Comparison of ENCODE assay signal across 7 mouse cellular contexts in genomic region chr4:118427415-118427767, GRCm38 (mm10). TPM values are rescaled to one million over a fixed set of nuclear protein-coding genes. Genes with fewer than 3 reads are reported as not detected.
DNase-seq lines count a peak whose midpoint lies in the region; ATAC-seq and TF ChIP-seq lines count a peak whose summit lies in the region.

No protein-coding gene starts in this region.

- TF ChIP-seq EP300 in stomach, postnatal 0 days (optimal IDR thresholded peaks at IDR 0.05), result no peak

- TF ChIP-seq CTCF in spleen, adult 2 months (IDR thresholded peaks at IDR 0.05; ENCODE audit: extremely low read depth, insufficient read depth, insufficient read length, insufficient replicate concordance), result no peak
- TF ChIP-seq CTCF in stomach, postnatal 0 days (IDR thresholded peaks at IDR 0.05; ENCODE audit: low read depth), result no peak

- H3K4me2 ChIP-seq in liver, embryonic 11.5 days, result peak overlapping the region; percentile 76
- H3K4me2 ChIP-seq in stomach, postnatal 0 days (replicated peaks; ENCODE audit: low read depth), result peak overlapping the region; percentile 91

- peaks cover 14% of the 10 kb centered on the region for H3K36me3 ChIP-seq in spleen, adult 2 months (ENCODE audit: control insufficient read depth, insufficient read depth, low read length)
- peaks cover 15% of the 10 kb centered on the region for H3K36me3 ChIP-seq in liver, embryonic 11.5 days (ENCODE audit: control insufficient read depth, insufficient read depth, low read length)
- peaks cover 12% of the 10 kb centered on the region for H3K36me3 ChIP-seq in stomach, postnatal 0 days (ENCODE audit: control insufficient read depth, insufficient read depth, low read length)

- WGBS in spleen, adult 2 months, result 10% methylated on average over 5 of the region's 5 CpGs
- WGBS in liver, embryonic 11.5 days, result 6% methylated on average over 5 of the region's 5 CpGs
- 2% methylated on average over 5 of the region's 5 CpGs for WGBS in stomach, postnatal 0 days

- no peaks in the 10 kb centered on the region for H3K9me3 ChIP-seq in liver, embryonic 11.5 days (ENCODE audit: control insufficient read depth, low read length)
- no peaks in the 10 kb centered on the region for H3K9me3 ChIP-seq in stomach, postnatal 0 days (ENCODE audit: control insufficient read depth, low read length)

- no peak for DNase-seq in spleen, adult 2 months (ENCODE audit: low read depth in 1 of 2, low spot score in 2 of 2)
- no peak for DNase-seq in spleen, postnatal 10 days (ENCODE audit: low spot score in 2 of 2)
- no peak for DNase-seq in liver, embryonic 11.5 days (ENCODE audit: low spot score)
- DNase-seq in stomach, postnatal 0 days (ENCODE audit: low spot score), result no peak
- DNase-seq in testis, postnatal 14 days (ENCODE audit: low spot score), result no peak
- no peak for DNase-seq in B cell, adult 2 months

- peak overlapping the region; percentile 90 for H3K9ac ChIP-seq in liver, embryonic 11.5 days (ENCODE audit: low read depth, low read length)
- H3K9ac ChIP-seq in stomach, postnatal 0 days (ENCODE audit: low read length), result peak overlapping the region; percentile 84

- H3K4me1 ChIP-seq in spleen, adult 2 months (ENCODE audit: control insufficient read depth, insufficient read depth, insufficient read length), result peaks cover 11% of the 10 kb centered on the region
- H3K4me1 ChIP-seq in liver, embryonic 11.5 days (replicated peaks; ENCODE audit: control insufficient read depth, insufficient read depth, low read length), result peaks cover 36% of the 10 kb centered on the region
- H3K4me1 ChIP-seq in stomach, postnatal 0 days (replicated peaks; ENCODE audit: control insufficient read depth, insufficient read depth), result peaks cover 4% of the 10 kb centered on the region

- peak overlapping the region; percentile 57 for H3K4me3 ChIP-seq in spleen, adult 2 months (ENCODE audit: extremely low read depth, insufficient read depth, insufficient read length)
- H3K4me3 ChIP-seq in liver, embryonic 11.5 days (ENCODE audit: low read depth, low read length), result peak overlapping the region; percentile 88
- peak overlapping the region; percentile 77 for H3K4me3 ChIP-seq in stomach, postnatal 0 days (ENCODE audit: low read depth, low read length)

- TF ChIP-seq POLR2A in spleen, adult 2 months (IDR thresholded peaks at IDR 0.05; ENCODE audit: low read depth, low read length), result no peak

- H3K27me3 ChIP-seq in spleen, adult 2 months (ENCODE audit: control insufficient read depth, insufficient read depth, low read length), result no peaks in the 10 kb centered on the region
- H3K27me3 ChIP-seq in liver, embryonic 11.5 days (replicated peaks; ENCODE audit: control insufficient read depth, insufficient read depth, low read length), result no peaks in the 10 kb centered on the region
- H3K27me3 ChIP-seq in stomach, postnatal 0 days (ENCODE audit: control insufficient read depth, insufficient read depth, low read length), result no peaks in the 10 kb centered on the region

- ATAC-seq in erythroid progenitor cell, adult 5-6 weeks (replicated peaks; ENCODE audit: low FRiP score, poor library complexity, severe bottlenecking), result peak; percentile 35
- ATAC-seq in liver, embryonic 11.5 days (replicated peaks; ENCODE audit: low FRiP score), result peak; percentile 8; the same call in 1 of the 2 replicates
- ATAC-seq in stomach, postnatal 0 days (ENCODE audit: low FRiP score, low TSS enrichment), result no peak

- H3K27ac ChIP-seq in spleen, adult 2 months (ENCODE audit: insufficient read depth, low read length), result peak overlapping the region; percentile 71
- peak overlapping the region; percentile 62; the same call in 1 of the 2 replicates for H3K27ac ChIP-seq in liver, embryonic 11.5 days (ENCODE audit: low read depth, low read length)
- H3K27ac ChIP-seq in stomach, postnatal 0 days (replicated peaks), result peak overlapping the region; percentile 94

RNA-seq across cellular contexts. Expression of gene Elovl1, which starts 0.5 kb away (rescaled TPM):
- polyA plus RNA-seq in spleen, adult 2 months (2012; rRNA removed), result 105 and 130 TPM in 2 replicates
- total RNA-seq in erythroid progenitor cell, adult 5-6 weeks (2015; ENCODE audit: low replicate concordance), result 25.6 and 56.6 TPM in 2 replicates
- total RNA-seq in erythroid progenitor cell, adult 5-6 weeks (2017; ENCODE audit: low replicate concordance), result 33.8 and 46.0 TPM in 2 replicates
- polyA plus RNA-seq in liver, embryonic 11.5 days (2014; fragmentation: Nextera tagmentation; extraction: Ambion mirVana), result 153 and 161 TPM in 2 replicates
- 366 and 374 TPM in 2 replicates for polyA plus RNA-seq in stomach, postnatal 0 days (2015; fragmentation: Nextera tagmentation; extraction: Ambion mirVana)

RNA-seq across cellular contexts. Expression of gene Cdc20, which starts 9.8 kb away (rescaled TPM):
- polyA plus RNA-seq in spleen, adult 2 months (2012; rRNA removed), result 24.0 and 32.3 TPM in 2 replicates
- total RNA-seq in erythroid progenitor cell, adult 5-6 weeks (2015; ENCODE audit: low replicate concordance), result 127 and 137 TPM in 2 replicates
- 157 and 162 TPM in 2 replicates for total RNA-seq in erythroid progenitor cell, adult 5-6 weeks (2017; ENCODE audit: low replicate concordance)
- 315 and 340 TPM in 2 replicates for polyA plus RNA-seq in liver, embryonic 11.5 days (2014; fragmentation: Nextera tagmentation; extraction: Ambion mirVana)
- 50.0 and 67.3 TPM in 2 replicates for polyA plus RNA-seq in stomach, postnatal 0 days (2015; fragmentation: Nextera tagmentation; extraction: Ambion mirVana)

RNA-seq across cellular contexts. Expression of gene Med8, which starts 18.3 kb away (rescaled TPM):
- 18.1 and 21.8 TPM in 2 replicates for polyA plus RNA-seq in spleen, adult 2 months (2012; rRNA removed)
- total RNA-seq in erythroid progenitor cell, adult 5-6 weeks (2015; ENCODE audit: low replicate concordance), result 62.7 and 72.5 TPM in 2 replicates
- total RNA-seq in erythroid progenitor cell, adult 5-6 weeks (2017; ENCODE audit: low replicate concordance), result 63.6 and 68.4 TPM in 2 replicates
- polyA plus RNA-seq in liver, embryonic 11.5 days (2014; fragmentation: Nextera tagmentation; extraction: Ambion mirVana), result 141 and 149 TPM in 2 replicates
- polyA plus RNA-seq in stomach, postnatal 0 days (2015; fragmentation: Nextera tagmentation; extraction: Ambion mirVana), result 86.7 and 87.3 TPM in 2 replicates

RNA-seq across cellular contexts. Expression of gene Szt2, which starts 18.3 kb away (rescaled TPM):
- polyA plus RNA-seq in spleen, adult 2 months (2012; rRNA removed), result 47.0 and 48.1 TPM in 2 replicates
- total RNA-seq in erythroid progenitor cell, adult 5-6 weeks (2015; ENCODE audit: low replicate concordance), result 36.9 and 44.3 TPM in 2 replicates
- 18.2 and 33.9 TPM in 2 replicates for total RNA-seq in erythroid progenitor cell, adult 5-6 weeks (2017; ENCODE audit: low replicate concordance)
- 7.5 and 10.4 TPM in 2 replicates for polyA plus RNA-seq in liver, embryonic 11.5 days (2014; fragmentation: Nextera tagmentation; extraction: Ambion mirVana)
- polyA plus RNA-seq in stomach, postnatal 0 days (2015; fragmentation: Nextera tagmentation; extraction: Ambion mirVana), result 2.1 and 2.4 TPM in 2 replicates

RNA-seq across cellular contexts. Expression of gene Mpl, which starts 29.9 kb away (rescaled TPM):
- 10.2 and 10.4 TPM in 2 replicates for polyA plus RNA-seq in spleen, adult 2 months (2012; rRNA removed)
- total RNA-seq in erythroid progenitor cell, adult 5-6 weeks (2015; ENCODE audit: low replicate concordance), result 0.72 and 3.8 TPM in 2 replicates
- 0.77 TPM in 1 of 2 replicates, not detected in the other for total RNA-seq in erythroid progenitor cell, adult 5-6 weeks (2017; ENCODE audit: low replicate concordance)
- polyA plus RNA-seq in liver, embryonic 11.5 days (2014; fragmentation: Nextera tagmentation; extraction: Ambion mirVana), result 32.7 and 35.9 TPM in 2 replicates
- 0.05 and 0.06 TPM in 2 replicates for polyA plus RNA-seq in stomach, postnatal 0 days (2015; fragmentation: Nextera tagmentation; extraction: Ambion mirVana)
